Mouse (Mus musculus) kidney, adult 2 months (tissue): ENCODE data around the gene Fasn. TPM values are rescaled to one million over a fixed set of nuclear protein-coding genes. Genes with fewer than 3 reads are reported as not detected.
"Not testable (repeated sequence)": the region's sequence is repeated elsewhere in the genome, so short reads cannot be mapped to it uniquely, and the experiment has no call there.

Source experiments
- DNase-seq: peaks from one replicate; pipeline ENCODE4 v3.0.0; 2021
- H3K27ac ChIP-seq: fragments of 200-500 bp; 2 replicates; pipeline ENCODE4 v1.5.1; 2012; ENCODE audit warnings: low read depth, low read length, control low read depth, inconsistent platforms; ENCODE audit not compliant: insufficient read depth
- H3K27me3 ChIP-seq: fragments of 200-500 bp; replicated peaks from 2 replicates; pipeline ENCODE4 v1.6.1; 2012; ENCODE audit warnings: mild to moderate bottlenecking, moderate library complexity, low read length, inconsistent platforms; ENCODE audit not compliant: control insufficient read depth, insufficient read depth
- H3K36me3 ChIP-seq: fragments of 200-500 bp; 2 replicates; pipeline ENCODE4 v1.6.1; 2012; ENCODE audit warnings: mild to moderate bottlenecking, moderate library complexity, low read length, inconsistent platforms; ENCODE audit not compliant: control insufficient read depth, insufficient read depth
- H3K4me1 ChIP-seq: fragments of 200-500 bp; 2 replicates; pipeline ENCODE4 v1.6.1; 2011; ENCODE audit warnings: low read length; ENCODE audit not compliant: control insufficient read depth, insufficient read depth
- H3K4me3 ChIP-seq: fragments of 200-500 bp; 2 replicates; pipeline ENCODE4 v1.5.1; 2011; ENCODE audit warnings: mild to moderate bottlenecking, low read depth, low read length, control low read depth; ENCODE audit not compliant: insufficient read depth
- CTCF ChIP-seq: fragments of 200-500 bp; conservative IDR thresholded peaks from 2 replicates; pipeline ENCODE4 v1.5.1; 2011; ENCODE audit warnings: low read depth, mild to moderate bottlenecking, control low read depth, low read length, moderate library complexity, mixed read lengths; ENCODE audit not compliant: insufficient read depth, insufficient read length
- POLR2A ChIP-seq: fragments of 200-500 bp; IDR thresholded peaks from one replicate; pipeline ENCODE4 v1.6.1; 2011; ENCODE audit warnings: low read depth, low read length, control low read depth
- WGBS: fragments of 180-500 bp; shearing (Covaris S2); methylation state at CpG from one replicate; pipeline ENCODE4 v1.1.7; 2018; 5-methylcytosine and 5-hydroxymethylcytosine counted together
- polyA plus RNA-seq: library from polyadenylated mRNA; depleted of rRNA; stranded (reverse); fragments of >200 nt; gene quantifications from 2 replicates; pipeline ENCODE4 v1.2.3, GENCODE M21; 2012

Fasn gene
- polyA plus RNA-seq, 1 experiment, result 936 TPM

DNA sequence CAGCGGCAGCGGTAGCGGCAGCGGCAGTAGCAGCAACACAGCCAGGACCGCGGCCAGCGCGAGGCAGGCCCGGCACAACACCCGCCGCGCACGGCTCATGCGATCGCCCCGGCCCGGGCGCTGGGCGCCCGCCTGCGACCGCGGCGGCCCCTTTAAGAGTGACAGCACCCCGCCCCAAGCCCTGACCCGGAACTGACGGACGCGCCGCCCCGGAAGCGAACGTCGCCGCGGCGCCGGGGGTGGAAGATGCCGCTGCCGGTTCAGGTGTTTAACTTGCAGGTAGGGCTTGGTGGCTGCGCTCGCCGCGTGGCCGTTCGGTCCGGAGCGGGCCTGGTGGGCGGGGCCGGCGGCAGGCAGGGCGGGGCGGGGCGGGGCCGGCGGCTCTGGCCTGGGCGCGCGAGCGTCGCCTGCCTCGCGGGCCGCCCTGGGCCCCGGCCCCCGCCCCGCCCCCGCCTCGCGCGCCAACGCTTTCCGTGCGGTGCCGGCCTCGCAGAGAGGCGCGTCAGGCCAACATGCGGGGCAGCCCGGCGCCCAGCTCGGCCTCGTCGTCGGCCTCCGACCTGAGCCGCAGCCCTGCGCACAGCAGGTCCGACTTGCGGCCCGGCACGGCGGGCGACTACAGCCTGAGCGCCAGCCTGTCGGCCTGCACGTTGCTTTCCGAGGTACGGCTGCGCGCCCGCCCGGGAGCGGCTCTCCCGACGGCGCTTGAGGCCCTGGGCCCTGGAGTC is 40.1 kb downstream of the Fasn start, which contains the start of the genes Rfng and Gps1:
Rfng (minus strand) TSS at position 144 of the 728 bp plus-strand sequence.
Gps1 (plus strand) TSS at position 209 of the 728 bp plus-strand sequence.
- WGBS, result 1% methylated on average over 92 of the region's 107 CpGs
- peak; percentile 89 for DNase-seq
- H3K27ac ChIP-seq, result peak within 1 kb of the TSS; percentile 70
- no peaks in the 10 kb centered on the region for H3K27me3 ChIP-seq
- H3K4me1 ChIP-seq, result peaks cover 15% of the 10 kb centered on the region
- 0 out of 2 replicates have a peak, but pooled peaks cover 2% of the 10 kb centered on the region for H3K36me3 ChIP-seq
- TF ChIP-seq POLR2A (no peak), CTCF (no peak)
- peak within 1 kb of the TSS; percentile 98 for H3K4me3 ChIP-seq

DNA sequence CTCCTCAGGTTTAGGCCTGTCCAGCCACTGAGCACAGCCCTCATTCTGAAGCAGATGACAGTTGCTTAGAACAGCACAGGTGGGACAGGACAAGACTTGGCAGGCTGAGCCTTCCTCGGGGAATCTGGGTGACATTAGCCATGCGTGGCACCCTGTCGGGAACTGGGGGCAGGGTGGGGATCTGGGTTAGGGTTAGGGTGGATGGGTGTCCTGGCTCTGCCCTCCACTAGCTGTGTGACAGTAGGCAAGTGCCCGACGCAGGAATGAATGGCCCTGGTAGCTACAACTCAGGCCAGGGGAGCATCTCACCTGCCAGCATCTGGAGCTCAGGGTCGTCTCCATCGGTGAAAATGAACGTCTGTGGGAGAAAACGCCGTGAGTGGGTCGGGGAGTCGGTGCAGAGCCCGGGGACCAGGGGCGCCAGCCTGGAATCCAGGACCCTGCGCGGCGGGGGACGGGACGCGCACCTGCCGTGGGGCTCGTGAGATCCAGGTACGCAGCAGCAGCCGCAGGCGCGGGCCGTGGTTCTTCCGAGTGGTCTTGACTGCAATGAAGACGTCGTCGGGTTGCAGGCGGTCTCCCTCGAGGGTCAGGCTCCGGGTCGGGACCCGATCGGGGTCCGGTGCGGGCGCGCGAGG is 40.8 kb downstream of the Fasn start:
- Histone ChIP-seq H3K27me3 (no peaks in the 10 kb centered on the region), H3K27ac (peak overlapping the region; percentile 70), H3K4me1 (peaks cover 15% of the 10 kb centered on the region), H3K36me3 (no peaks in the 10 kb centered on the region), H3K4me3 (peak overlapping the region; percentile 98)
- under 1% methylated on average over 42 of the region's 42 CpGs for WGBS
- TF ChIP-seq POLR2A, result no peak
- TF ChIP-seq CTCF, result no peak
- DNase-seq, result no peak

DNA sequence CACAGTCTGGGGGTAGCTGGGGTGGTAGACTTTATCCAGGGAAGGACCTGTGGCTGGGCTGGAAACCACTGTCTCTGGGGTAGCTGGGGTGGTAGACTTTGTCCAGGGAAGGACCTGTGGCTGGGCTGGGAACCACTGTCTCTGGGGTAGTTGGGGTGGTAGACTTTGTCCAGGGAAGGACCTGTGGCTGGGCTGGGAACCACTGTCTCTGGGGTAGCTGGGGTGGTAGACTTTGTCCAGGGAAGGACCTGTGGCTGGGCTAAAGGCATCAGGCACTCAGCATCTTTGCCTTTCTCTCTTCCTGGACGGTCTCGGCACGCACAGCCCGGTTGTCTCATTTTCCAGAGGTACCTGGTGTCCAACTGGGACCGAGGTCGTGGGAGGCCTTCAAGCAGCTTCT is 43.0 kb downstream of the Fasn start:
- peak; percentile 51 for DNase-seq
- 72% methylated on average over 6 of the region's 6 CpGs for WGBS
- not testable (repeated sequence) for H3K27me3 ChIP-seq, H3K36me3 ChIP-seq, H3K27ac ChIP-seq, H3K4me3 ChIP-seq, H3K4me1 ChIP-seq

DNA sequence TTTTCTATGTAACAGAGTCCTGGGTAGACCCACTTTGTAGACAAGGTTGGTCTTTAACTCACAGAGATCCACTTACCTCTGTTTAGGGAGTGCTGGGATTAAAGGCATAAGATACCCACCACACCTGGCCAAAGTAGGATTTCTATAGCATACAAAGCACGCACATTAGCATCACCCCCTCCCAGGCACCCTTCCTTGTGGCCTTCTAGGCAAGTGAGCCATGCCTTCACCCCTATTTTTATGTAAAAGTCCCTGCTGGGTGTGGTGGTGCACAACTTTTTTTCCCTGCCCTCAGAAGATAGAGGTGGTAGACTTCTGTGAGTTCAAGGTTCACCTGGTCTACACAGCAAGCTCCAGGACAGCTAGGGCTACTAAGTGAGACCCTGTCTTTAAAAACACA is 44.5 kb downstream of the Fasn start:
- no peak for DNase-seq
- Histone ChIP-seq H3K4me3 (no peak overlapping the region), H3K36me3 (no peaks in the 10 kb centered on the region), H3K27me3 (no peaks in the 10 kb centered on the region), H3K4me1 (peaks cover 3% of the 10 kb centered on the region), H3K27ac (no peak overlapping the region)
- 94% methylated on average over 1 of the region's 1 CpGs for WGBS
- TF ChIP-seq CTCF, result no peak
- TF ChIP-seq POLR2A, result no peak

DNA sequence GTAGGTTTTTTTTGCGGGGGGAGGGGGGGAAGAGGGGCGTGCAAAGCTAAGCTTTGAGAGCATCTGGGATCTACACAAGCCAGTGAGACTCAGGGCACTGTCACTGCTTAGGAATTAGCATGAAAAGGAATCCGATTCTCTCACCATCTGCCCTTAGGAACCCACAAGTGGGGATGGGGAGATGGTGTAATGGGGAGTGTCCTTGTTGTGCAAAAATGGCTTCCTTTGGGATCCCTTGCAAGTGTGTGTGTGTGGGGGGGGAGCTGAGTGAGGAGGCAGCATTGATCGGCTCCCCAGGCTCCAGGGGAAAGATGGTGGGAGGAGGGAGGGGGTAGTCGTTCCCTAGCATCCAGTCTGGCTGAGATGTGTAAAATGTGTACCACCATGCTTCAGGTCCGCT is 47.2 kb downstream of the Fasn start:
- Histone ChIP-seq H3K36me3 (no peaks in the 10 kb centered on the region), H3K4me1 (no peaks in the 10 kb centered on the region; the same call in 1 of the 2 replicates), H3K4me3 (no peak overlapping the region), H3K27ac (no peak overlapping the region), H3K27me3 (no peaks in the 10 kb centered on the region)
- no peak for DNase-seq
- 35% methylated on average over 6 of the region's 6 CpGs for WGBS
- no peak for TF ChIP-seq CTCF

DNA sequence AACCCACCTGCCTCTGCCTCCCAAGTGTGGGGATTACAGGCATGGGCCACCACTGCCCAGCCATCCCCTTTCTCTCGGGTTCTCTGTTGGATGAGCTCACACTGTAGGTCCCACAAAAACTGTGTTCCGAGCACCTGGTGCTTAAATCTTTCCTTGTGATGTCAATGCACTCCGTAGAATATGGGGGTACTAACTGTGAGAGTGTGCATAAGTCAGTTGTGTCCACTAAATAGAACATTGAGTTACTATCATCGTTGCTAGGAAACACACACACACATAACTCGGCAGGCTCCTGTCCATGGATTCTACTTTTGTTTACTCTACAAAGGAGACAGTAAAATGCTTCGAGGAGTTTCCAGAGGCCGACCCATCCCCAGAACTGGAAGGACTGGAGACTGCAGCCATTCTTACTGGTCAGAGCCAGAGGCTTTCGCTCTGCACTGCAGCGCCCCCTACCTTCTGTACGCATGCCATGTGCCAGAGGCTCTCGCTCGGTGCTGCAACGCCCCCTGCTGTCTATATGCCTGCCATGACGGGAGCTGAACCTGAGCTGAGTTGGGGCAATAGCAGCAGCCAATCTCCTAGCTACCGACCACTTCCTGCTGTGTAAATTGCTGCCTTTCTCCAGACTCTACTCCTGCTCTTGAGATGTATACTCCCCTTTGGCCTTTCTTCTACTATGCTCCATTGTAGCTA is 48.4 kb downstream of the Fasn start:
- TF ChIP-seq CTCF (peak; percentile 100; the same call in 1 of the 2 replicates), POLR2A (no peak)
- 20% methylated on average over 15 of the region's 15 CpGs for WGBS
- DNase-seq, result peak; percentile 95
- Histone ChIP-seq H3K27ac (no peak overlapping the region), H3K36me3 (no peaks in the 10 kb centered on the region), H3K4me3 (no peak overlapping the region), H3K4me1 (no peaks in the 10 kb centered on the region; the same call in 1 of the 2 replicates), H3K27me3 (no peaks in the 10 kb centered on the region)

DNA sequence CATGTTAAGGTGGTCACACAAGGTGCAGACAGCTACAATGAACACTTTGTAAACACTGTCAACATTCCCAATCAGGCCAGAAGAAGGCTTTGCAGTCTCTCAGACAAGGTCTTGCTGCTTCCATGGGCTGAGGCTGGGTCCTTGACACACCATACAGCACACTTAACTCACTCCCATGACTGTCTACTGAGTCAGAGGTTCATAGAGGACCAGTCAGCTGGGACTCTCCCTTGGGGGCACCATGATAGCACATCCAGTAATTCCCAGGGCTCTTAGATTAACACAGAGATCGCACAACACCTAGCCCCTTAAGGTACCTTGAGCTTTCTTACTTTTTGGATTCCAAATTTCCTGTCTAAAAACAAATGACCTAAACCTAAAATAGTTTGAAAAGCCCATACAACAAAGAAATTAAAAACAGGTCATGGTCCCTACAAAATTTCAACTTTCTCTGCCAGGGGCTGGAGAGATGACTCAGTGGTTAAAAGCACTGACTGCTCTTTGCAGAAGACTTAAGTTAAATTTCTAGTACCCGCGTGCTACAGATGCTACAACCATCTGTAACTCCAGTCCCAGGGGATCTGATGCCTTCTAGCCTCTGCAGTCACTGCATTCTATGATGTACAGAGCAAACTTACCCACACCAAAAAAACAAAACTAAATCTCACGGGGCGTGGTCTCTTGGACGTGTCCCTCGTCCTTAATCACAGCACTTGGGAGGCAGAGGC is 50.7 kb downstream of the Fasn start:
- Histone ChIP-seq H3K4me3 (no peak overlapping the region), H3K27ac (no peak overlapping the region), H3K36me3 (no peaks in the 10 kb centered on the region), H3K4me1 (no peaks in the 10 kb centered on the region), H3K27me3 (no peaks in the 10 kb centered on the region)
- DNase-seq, result no peak
- TF ChIP-seq CTCF, result no peak
- no peak for TF ChIP-seq POLR2A
- WGBS, result 91% methylated on average over 7 of the region's 7 CpGs
